Mouse (Mus musculus): ENCODE data around the gene Zbtb20. TPM values are rescaled to one million over a fixed set of nuclear protein-coding genes. Genes with fewer than 3 reads are reported as not detected.

Gene Zbtb20
- polyA plus RNA-seq, 1 experiment from 2014 or later: 53.9 TPM

GRCm38 (mm10) chr16:43080923-43081702, 205.4 kb downstream of the Zbtb20 start:
- Histone ChIP-seq H3K4me1 (no peaks in the 10 kb centered on the region), H3K36me3 (no peaks in the 10 kb centered on the region), H3K4me2 (no peak overlapping the region), H3K9ac (replicated peaks) (no peak overlapping the region), H3K9me3 (replicated peaks) (no peaks in the 10 kb centered on the region), H3K27ac (replicated peaks) (0 out of 2 replicates have a peak overlapping the region, but pooled peaks have one; percentile 25), H3K27me3 (replicated peaks) (no peaks in the 10 kb centered on the region), H3K4me3 (replicated peaks) (no peak overlapping the region)
- 77% methylated on average over 5 of the region's 5 CpGs for WGBS
- ATAC-seq (ENCODE audit: low FRiP score): peak; percentile 50; the same call in 1 of the 2 replicates

GRCm38 (mm10) chr16:43081995-43082394, 206.3 kb downstream of the Zbtb20 start:
- ATAC-seq (ENCODE audit: low FRiP score): no peak
- H3K4me1 ChIP-seq: no peaks in the 10 kb centered on the region
- no peaks in the 10 kb centered on the region for H3K27me3 ChIP-seq (replicated peaks)
- H3K36me3 ChIP-seq: no peaks in the 10 kb centered on the region
- H3K27ac ChIP-seq (replicated peaks): no peak overlapping the region
- no peak overlapping the region for H3K4me3 ChIP-seq (replicated peaks)
- H3K9me3 ChIP-seq (replicated peaks): no peaks in the 10 kb centered on the region
- no peak overlapping the region for H3K9ac ChIP-seq (replicated peaks)
- H3K4me2 ChIP-seq: no peak overlapping the region
- WGBS: 75% methylated on average over 6 of the region's 6 CpGs

- Histone ChIP-seq H3K9ac (replicated peaks) (no peak overlapping the region), H3K27me3 (replicated peaks) (no peaks in the 10 kb centered on the region), H3K4me1 (no peaks in the 10 kb centered on the region), H3K4me3 (replicated peaks) (no peak overlapping the region), H3K4me2 (no peak overlapping the region), H3K9me3 (replicated peaks) (no peaks in the 10 kb centered on the region), H3K36me3 (no peaks in the 10 kb centered on the region), H3K27ac (replicated peaks) (no peak overlapping the region)
- no peak for ATAC-seq (ENCODE audit: low FRiP score)
- 76% methylated on average over 5 of the region's 5 CpGs for WGBS
These were observed 207.1 kb downstream of the Zbtb20 start for GRCm38 (mm10) chr16:43082801-43083200.

GRCm38 (mm10) chr16:43090188-43090587, 214.5 kb downstream of the Zbtb20 start:
- H3K27me3 ChIP-seq (replicated peaks): no peaks in the 10 kb centered on the region
- H3K9ac ChIP-seq (replicated peaks): no peak overlapping the region
- WGBS: 79% methylated on average over 3 of the region's 3 CpGs
- no peak for ATAC-seq (ENCODE audit: low FRiP score)
- H3K36me3 ChIP-seq: no peaks in the 10 kb centered on the region
- no peak overlapping the region for H3K27ac ChIP-seq (replicated peaks)
- no peaks in the 10 kb centered on the region for H3K9me3 ChIP-seq (replicated peaks)
- no peak overlapping the region for H3K4me2 ChIP-seq
- no peak overlapping the region for H3K4me3 ChIP-seq (replicated peaks)
- H3K4me1 ChIP-seq: no peaks in the 10 kb centered on the region

- WGBS: 89% methylated on average over 1 of the region's 1 CpGs
- no peaks in the 10 kb centered on the region for H3K9me3 ChIP-seq (replicated peaks)
- no peak overlapping the region for H3K9ac ChIP-seq (replicated peaks)
- H3K4me3 ChIP-seq (replicated peaks): no peak overlapping the region
- no peak overlapping the region for H3K4me2 ChIP-seq
- H3K36me3 ChIP-seq: no peaks in the 10 kb centered on the region
- ATAC-seq (ENCODE audit: low FRiP score): no peak
- H3K4me1 ChIP-seq: no peaks in the 10 kb centered on the region
- no peak overlapping the region for H3K27ac ChIP-seq (replicated peaks)
- no peaks in the 10 kb centered on the region for H3K27me3 ChIP-seq (replicated peaks)
These were observed 218.5 kb downstream of the Zbtb20 start for GRCm38 (mm10) chr16:43094161-43094560.

- no peak for ATAC-seq (ENCODE audit: low FRiP score)
- Histone ChIP-seq H3K27me3 (replicated peaks) (no peaks in the 10 kb centered on the region), H3K36me3 (no peaks in the 10 kb centered on the region), H3K4me2 (no peak overlapping the region), H3K4me3 (replicated peaks) (no peak overlapping the region), H3K27ac (replicated peaks) (no peak overlapping the region), H3K9me3 (replicated peaks) (no peaks in the 10 kb centered on the region), H3K4me1 (no peaks in the 10 kb centered on the region), H3K9ac (replicated peaks) (no peak overlapping the region)
- 75% methylated on average over 6 of the region's 6 CpGs for WGBS
These were observed 219.1 kb downstream of the Zbtb20 start for GRCm38 (mm10) chr16:43094756-43095155.

GRCm38 (mm10) chr16:43096040-43096439, 220.4 kb downstream of the Zbtb20 start:
- Histone ChIP-seq H3K4me3 (replicated peaks) (no peak overlapping the region), H3K9ac (replicated peaks) (no peak overlapping the region), H3K9me3 (replicated peaks) (no peaks in the 10 kb centered on the region), H3K36me3 (no peaks in the 10 kb centered on the region), H3K4me2 (no peak overlapping the region), H3K27ac (replicated peaks) (no peak overlapping the region), H3K4me1 (no peaks in the 10 kb centered on the region), H3K27me3 (replicated peaks) (no peaks in the 10 kb centered on the region)
- ATAC-seq (ENCODE audit: low FRiP score): no peak

- ATAC-seq (ENCODE audit: low FRiP score): no peak
- WGBS: 54% methylated on average over 4 of the region's 4 CpGs
These were observed 222.5 kb downstream of the Zbtb20 start for GRCm38 (mm10) chr16:43098153-43098552.

GRCm38 (mm10) chr16:43098666-43099065, 223.0 kb downstream of the Zbtb20 start:
- Histone ChIP-seq H3K27me3 (replicated peaks) (no peaks in the 10 kb centered on the region), H3K9ac (replicated peaks) (no peak overlapping the region), H3K4me3 (replicated peaks) (no peak overlapping the region), H3K9me3 (replicated peaks) (no peaks in the 10 kb centered on the region), H3K4me1 (no peaks in the 10 kb centered on the region), H3K36me3 (no peaks in the 10 kb centered on the region), H3K27ac (replicated peaks) (no peak overlapping the region), H3K4me2 (no peak overlapping the region)
- no peak for ATAC-seq (ENCODE audit: low FRiP score)
- WGBS: 78% methylated on average over 5 of the region's 5 CpGs

More at GRCm38 (mm10) chr16:43098153-43098552, 222.5 kb downstream of the Zbtb20 start:
- Histone ChIP-seq H3K27me3 (replicated peaks) (no peaks in the 10 kb centered on the region), H3K4me1 (no peaks in the 10 kb centered on the region), H3K9me3 (replicated peaks) (no peaks in the 10 kb centered on the region), H3K36me3 (no peaks in the 10 kb centered on the region), H3K4me3 (replicated peaks) (no peak overlapping the region), H3K9ac (replicated peaks) (no peak overlapping the region), H3K27ac (replicated peaks) (no peak overlapping the region), H3K4me2 (no peak overlapping the region)

GRCm38 (mm10) chr16:43111288-43111687, 235.6 kb downstream of the Zbtb20 start:
- no peak overlapping the region for H3K9ac ChIP-seq (replicated peaks)
- no peaks in the 10 kb centered on the region for H3K4me1 ChIP-seq
- no peaks in the 10 kb centered on the region for H3K9me3 ChIP-seq (replicated peaks)
- H3K27ac ChIP-seq (replicated peaks): no peak overlapping the region
- no peaks in the 10 kb centered on the region for H3K27me3 ChIP-seq (replicated peaks)
- WGBS: 80% methylated on average over 1 of the region's 1 CpGs
- no peak overlapping the region for H3K4me2 ChIP-seq
- no peak overlapping the region for H3K4me3 ChIP-seq (replicated peaks)
- no peaks in the 10 kb centered on the region for H3K36me3 ChIP-seq
- no peak for ATAC-seq (ENCODE audit: low FRiP score)

GRCm38 (mm10) chr16:43113968-43114367, 238.3 kb downstream of the Zbtb20 start:
- Histone ChIP-seq H3K9ac (replicated peaks) (no peak overlapping the region), H3K4me3 (replicated peaks) (no peak overlapping the region), H3K4me1 (no peaks in the 10 kb centered on the region), H3K36me3 (no peaks in the 10 kb centered on the region), H3K27me3 (replicated peaks) (no peaks in the 10 kb centered on the region), H3K4me2 (no peak overlapping the region), H3K9me3 (replicated peaks) (no peaks in the 10 kb centered on the region), H3K27ac (replicated peaks) (no peak overlapping the region)
- 77% methylated on average over 1 of the region's 1 CpGs for WGBS
- ATAC-seq (ENCODE audit: low FRiP score): no peak

- peaks cover 13% of the 10 kb centered on the region for H3K4me1 ChIP-seq
- no peak overlapping the region for H3K4me3 ChIP-seq (replicated peaks)
- H3K9me3 ChIP-seq (replicated peaks): no peaks in the 10 kb centered on the region
- peak; percentile 47; the same call in 1 of the 2 replicates for ATAC-seq (ENCODE audit: low FRiP score)
- H3K27ac ChIP-seq (replicated peaks): peak overlapping the region; percentile 69
- 68% methylated on average over 4 of the region's 4 CpGs for WGBS
- no peak overlapping the region for H3K4me2 ChIP-seq
- H3K27me3 ChIP-seq (replicated peaks): no peaks in the 10 kb centered on the region
- no peak overlapping the region for H3K9ac ChIP-seq (replicated peaks)
- H3K36me3 ChIP-seq: no peaks in the 10 kb centered on the region
These were observed 254.3 kb downstream of the Zbtb20 start for GRCm38 (mm10) chr16:43129966-43130365.

Measured in neural tube, embryonic 15.5 days (tissue).